Mouse (Mus musculus): Measurements from ENCODE around the gene Slc36a1.
A peak's percentile ranks its signal among the peaks of the same experiment; 100 is the strongest.

Slc36a1 gene

DNA sequence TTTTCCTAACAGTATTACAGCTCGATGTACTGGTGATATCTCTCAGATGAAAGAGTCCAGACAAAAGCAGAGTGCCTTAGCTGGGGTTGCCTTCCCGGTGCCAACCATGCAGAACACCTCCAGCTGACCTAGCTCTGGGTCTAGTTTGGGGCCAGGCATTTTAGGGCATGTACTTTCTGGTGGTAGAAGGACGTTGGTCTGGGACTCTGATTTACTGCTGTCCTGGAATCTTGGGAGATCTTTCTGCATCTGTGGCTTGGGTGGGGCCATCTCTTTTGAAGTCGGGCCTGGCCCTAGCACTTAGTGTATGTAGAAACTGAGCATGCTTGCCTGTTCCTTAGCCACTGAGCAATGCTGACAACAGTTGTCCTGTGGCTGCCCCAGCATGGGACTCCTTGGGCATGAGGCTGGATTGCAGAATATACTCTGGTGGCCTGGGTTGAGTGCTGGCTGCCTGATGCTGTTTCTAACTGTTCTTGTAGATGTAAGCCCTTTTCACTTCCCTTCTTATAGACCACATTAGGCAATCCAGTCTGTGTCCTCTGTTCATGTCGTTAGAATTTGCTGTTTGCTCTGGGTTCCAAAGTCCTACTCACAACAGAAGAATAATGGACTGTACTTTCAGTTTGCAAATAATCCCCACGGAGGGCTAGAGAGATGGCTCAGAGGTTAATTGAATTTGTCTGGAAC, 4.0 kb downstream of the Slc36a1 start:
- no peak for DNase-seq (ENCODE audit: extremely low read depth, insufficient read length, low spot score)

DNA sequence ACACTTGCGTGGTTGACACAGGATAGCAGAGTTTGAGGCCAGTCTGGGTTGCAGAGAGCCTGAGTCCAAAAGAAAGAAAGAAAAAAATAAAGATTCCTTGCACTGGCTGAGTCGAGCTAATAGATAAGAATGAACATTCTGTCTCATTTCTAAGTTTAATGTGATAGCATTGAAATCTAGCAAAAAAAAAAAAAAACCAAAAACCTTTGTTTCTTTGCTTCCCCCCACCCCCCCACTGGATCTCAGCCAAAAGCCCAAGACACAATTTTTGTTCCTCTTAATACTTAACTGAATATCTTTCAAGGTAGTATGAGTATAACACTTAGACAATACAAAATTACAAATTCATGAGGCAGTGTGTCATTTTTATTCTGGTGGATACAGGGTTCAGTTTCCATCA, 4.9 kb downstream of the Slc36a1 start:
- DNase-seq (ENCODE audit: extremely low read depth, insufficient read length, low spot score): no peak

DNA sequence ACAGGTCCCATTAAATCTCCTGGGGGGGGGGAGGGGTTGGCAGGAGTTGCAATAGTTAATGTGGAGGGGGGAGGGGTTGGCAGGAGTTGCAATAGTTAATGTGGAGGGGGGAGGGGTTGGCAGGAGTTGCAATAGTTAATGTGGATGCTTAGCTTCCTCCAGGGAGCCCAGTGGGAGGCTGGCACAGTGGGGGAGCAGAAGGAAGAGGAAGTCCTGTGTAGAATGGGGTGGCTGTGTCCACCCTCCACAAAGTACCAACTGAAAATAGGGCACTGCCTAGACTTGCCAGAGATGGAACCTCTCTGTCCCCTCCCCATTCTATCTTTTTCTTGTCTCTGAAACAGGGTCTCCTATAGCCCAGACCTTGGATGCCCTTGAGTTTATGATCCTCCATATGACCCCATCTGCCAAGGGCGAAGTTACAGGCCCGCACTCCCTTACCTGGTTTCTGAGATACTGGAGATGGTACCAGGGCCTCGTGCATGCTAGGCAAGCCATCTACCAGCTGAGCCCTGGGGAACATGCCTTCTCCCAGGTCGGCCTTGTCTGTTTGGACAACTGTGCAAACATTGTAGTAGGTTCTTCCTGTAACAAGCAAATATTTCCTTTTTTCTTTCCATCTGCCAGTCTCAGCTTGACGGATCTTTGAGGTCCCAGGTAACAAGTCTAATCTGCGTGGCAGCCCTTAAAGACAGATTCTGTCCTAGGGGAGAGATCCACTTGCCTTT, 5.6 kb downstream of the Slc36a1 start:
- no peak for DNase-seq (ENCODE audit: extremely low read depth, insufficient read length, low spot score)

DNA sequence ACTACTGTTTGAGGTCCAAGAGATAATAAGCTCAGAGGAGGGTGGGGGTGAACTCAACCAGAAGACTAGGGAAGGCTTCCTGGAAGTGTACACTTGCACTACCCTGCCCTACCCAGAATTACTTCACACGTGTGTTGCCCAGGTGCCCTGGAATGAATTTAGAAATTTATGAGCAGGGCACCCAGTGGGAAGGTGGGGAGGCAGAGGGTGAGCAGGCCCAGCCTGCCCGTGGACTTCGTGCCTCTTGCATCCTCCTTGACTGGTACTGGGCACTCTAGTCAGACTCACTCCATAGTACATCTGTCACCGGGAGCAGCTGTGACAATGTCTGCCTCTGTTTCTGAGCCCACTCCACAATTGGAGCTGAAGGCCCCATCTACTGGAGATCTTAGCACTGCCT, 9.4 kb downstream of the Slc36a1 start:
- no peak for DNase-seq (ENCODE audit: extremely low read depth, insufficient read length, low spot score)

DNA sequence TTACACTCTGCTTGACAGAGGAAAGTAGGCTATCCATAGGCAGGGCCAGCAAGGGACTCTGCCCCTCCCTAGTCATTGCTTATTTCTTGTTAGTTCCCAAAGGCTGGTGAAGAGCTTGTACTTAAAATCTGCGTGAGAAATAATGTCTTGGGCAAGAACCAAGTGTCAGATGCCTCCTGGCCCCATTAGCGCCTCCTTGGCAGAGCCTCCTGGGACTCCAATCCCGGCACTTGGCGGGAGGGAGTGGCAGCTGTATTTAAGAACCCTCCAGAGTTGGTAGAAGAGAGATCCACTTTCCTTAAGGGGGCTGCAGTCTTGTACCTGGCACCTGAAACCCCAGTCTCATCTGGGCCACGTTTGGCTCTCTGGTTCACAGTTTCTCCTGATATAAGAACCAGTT, 10.0 kb downstream of the Slc36a1 start:
- DNase-seq (ENCODE audit: extremely low read depth, insufficient read length, low spot score): no peak

DNA sequence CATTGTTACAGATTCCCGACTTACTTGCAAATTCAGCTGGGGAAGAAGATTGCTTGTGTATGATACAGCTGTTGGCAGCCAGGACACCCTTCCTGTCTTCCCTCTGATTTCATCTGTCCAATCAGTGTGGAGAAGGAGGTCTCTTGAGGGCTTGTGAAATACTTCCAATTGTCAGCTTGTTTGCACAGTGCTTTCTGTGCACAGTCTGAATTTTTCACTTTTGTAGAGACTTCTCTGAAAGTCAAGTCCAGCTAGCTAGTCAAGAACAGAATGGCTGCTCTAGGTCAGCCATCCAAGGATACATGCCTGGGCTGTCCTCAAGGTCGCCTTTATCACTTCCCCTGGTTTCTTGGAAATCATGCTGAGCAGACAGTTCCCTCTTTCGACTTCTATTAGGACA, 10.8 kb downstream of the Slc36a1 start:
- DNase-seq (ENCODE audit: extremely low read depth, insufficient read length, low spot score): no peak

DNA sequence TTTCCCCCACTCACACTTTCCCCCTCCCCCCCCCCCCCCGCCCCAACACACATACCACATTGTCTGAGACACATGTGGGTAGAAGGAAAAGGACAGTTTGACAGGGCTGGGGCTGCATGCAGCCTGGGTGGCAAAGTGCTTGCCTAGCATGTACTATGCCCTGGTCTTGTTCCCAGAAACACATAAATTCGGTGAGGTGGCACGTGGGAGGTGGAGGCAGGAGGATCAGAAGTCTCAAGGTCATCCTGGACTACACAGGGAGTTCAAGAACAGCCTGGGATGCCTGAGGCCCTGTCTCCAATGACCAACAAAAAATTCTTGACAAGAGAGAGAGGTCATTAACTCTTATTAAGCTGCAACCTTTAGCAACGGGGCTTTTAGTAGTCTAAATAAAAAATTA, 11.9 kb downstream of the Slc36a1 start:
- no peak for DNase-seq (ENCODE audit: extremely low read depth, insufficient read length, low spot score)

DNA sequence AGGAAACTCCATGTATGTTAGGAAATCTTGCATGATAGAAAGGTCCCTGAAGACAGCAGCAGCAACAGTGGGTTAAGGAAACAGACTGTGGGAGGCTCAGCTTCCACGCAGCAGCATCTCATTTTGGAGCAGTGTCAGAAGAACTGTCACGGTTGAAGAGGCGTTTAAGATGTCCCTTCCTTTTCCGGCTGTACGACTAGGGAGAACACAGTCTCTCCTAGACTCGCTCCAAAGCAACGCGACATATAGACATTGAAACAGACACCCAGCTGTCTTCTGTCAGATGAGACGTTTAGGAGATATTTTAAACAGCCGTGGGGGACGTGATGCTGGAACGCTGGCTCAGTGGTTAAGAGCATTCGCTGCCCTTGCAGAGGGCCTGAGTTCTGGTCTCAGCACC, 12.7 kb downstream of the Slc36a1 start:
- DNase-seq (ENCODE audit: extremely low read depth, insufficient read length, low spot score): no peak

DNA sequence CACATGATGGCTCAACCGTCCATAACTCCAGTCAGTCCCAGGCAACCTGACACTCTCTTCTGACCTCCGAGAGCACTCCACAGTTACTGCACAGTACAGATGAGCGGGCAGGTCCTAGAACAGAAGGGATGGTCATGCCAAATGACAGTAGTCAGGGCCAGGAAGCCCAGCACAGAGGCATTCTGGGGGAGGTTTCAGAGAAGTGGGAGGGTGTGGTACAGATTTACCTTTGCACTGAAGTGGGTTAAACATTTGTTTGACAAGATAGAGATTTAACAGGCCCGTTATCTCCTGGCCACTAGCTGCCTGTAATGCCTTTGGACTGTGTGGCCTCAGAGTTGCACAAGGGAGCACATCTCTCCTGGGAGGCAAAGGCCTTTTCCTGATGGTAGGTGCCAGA, 13.3 kb downstream of the Slc36a1 start:
- no peak for DNase-seq (ENCODE audit: extremely low read depth, insufficient read length, low spot score)

DNA sequence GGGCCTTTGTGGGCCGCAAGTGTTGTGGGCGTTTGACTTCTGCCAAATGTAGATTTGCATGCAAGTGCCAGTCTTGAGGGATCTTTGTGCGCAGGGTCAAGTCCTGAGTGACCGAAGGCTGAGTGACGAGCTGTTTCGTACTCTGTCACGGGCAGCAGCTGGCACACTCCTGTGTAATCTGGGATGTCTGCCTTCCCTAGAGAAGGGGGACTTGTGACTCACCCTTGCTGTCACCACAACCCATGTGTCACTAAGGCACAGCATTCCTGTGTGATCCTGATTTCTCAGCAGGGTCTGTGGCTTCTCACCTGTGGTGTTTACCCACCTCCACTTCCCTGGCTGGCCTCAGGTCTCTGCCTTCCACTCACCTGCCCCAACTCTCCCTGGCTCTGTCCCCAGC, 13.7 kb downstream of the Slc36a1 start:
- peak; percentile 70 for DNase-seq (ENCODE audit: extremely low read depth, insufficient read length, low spot score)

DNA sequence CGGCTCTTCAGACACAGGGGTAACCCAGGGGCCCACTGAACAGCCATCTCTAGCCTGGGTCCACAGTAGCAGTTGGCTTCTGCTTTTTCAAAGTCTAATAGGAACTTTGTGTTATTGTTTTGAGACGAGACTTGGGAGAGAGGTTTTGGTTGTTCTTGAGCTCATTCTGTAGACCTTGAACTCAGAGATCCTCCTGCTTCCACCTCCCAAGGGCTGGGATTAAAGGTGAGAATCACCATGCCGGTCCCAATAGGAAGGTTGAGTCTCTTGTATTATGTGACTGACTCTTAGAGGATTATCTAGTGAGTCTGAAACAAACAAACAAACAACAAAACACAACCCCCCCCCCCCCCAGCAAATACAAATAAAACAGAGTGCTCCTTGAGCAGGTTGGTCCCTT, 14.3 kb downstream of the Slc36a1 start:
- DNase-seq (ENCODE audit: extremely low read depth, insufficient read length, low spot score): no peak

DNA sequence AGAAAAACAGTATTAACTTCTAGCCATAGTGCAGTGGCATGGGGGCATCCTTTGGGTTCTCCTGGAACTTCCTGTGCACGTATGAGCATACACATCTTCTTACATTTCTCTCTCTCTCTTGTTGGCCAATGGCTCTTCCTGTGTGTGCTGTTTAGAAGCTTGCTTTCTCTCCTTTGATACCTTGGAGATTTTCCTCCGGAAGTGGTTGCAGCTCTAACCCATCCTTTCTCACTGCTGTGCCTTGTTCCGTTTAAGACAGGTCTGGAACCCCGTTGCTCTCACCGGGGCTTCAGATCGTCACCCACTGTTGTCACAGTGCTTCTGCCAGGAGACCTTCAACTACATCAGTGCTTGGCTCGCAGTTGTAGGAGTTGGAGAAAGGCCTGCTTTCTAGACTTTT, 17.2 kb downstream of the Slc36a1 start:
- no peak for DNase-seq (ENCODE audit: extremely low read depth, insufficient read length, low spot score)

DNA sequence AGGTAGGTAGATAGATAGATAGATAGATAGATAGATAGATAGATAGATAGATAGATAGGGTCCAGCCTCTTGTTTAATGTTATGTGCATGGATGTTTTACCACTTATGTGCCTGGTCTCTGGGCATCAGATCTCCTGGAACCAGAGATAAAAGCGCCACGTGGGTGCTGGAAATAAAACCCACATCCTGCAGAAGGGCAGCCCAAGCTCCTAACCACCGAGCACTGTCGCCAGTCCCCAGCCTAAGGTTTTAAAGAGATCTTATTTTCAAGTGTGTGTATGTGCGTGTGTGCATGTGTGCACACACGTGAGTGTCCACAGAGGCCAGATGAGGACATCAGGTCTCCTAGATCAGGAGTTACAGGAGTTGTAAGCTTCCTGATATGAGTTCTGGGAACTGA, 26.9 kb downstream of the Slc36a1 start:
- DNase-seq (ENCODE audit: extremely low read depth, insufficient read length, low spot score): no peak

DNA sequence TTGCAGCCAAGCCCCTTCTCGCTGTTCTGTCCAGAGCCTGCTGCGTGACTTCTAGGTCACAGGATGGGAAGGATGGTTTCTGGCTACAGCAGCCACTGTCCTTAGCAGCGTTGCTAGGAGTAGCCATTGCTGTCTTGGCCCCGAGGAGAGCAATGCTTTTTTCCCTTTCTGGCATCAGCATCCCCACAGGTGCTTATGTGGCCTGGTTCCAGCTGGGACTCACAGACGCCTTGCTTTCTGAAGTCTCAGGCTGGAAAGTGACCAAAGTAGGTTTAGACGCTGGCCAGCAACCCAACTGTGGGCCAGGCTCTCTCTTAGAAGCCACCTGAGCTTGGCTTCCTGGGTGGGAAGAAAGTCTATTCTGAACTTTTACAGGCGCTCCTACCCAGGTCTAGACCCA, 30.1 kb downstream of the Slc36a1 start:
- DNase-seq (ENCODE audit: extremely low read depth, insufficient read length, low spot score): no peak

DNA sequence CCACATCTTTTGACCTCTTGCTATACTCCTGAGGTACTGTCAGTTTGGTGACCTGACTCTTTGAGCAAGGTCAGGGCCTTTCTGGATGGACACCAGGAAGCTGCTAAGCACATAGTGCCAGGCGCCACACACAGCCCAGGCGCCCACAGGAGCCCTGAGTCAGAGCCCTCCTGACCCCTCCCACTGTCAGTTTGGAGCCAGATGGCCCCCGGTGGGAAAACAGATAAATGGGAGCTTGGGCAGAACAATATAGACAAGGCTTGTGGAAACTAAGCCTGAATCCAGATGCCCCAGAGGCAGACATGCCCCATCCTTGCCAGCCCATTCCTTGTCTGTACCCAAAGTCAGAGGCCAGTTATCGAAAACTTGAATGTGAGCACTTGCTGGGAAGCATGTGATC, 30.6 kb downstream of the Slc36a1 start:
- DNase-seq (ENCODE audit: extremely low read depth, insufficient read length, low spot score): no peak

DNA sequence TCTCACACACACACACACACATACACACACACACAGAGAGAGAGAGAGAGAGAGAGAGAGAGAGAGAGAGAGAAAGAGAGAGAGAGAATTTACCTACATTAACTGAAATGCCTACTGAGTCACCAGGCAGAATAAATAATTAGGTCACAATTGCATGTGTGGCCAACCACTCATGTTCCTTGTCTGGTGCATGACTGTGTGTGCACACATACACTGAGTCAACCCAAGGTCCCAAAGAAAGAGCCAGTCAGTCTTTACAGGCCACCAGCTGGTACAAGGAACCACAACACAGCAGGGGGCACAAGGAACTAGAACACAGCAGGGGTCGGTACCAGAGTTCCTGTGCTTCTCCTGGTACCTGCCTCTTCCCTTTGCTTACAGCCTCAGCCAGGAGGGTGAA, 32.7 kb downstream of the Slc36a1 start:
- no peak for DNase-seq (ENCODE audit: extremely low read depth, insufficient read length, low spot score)

DNA sequence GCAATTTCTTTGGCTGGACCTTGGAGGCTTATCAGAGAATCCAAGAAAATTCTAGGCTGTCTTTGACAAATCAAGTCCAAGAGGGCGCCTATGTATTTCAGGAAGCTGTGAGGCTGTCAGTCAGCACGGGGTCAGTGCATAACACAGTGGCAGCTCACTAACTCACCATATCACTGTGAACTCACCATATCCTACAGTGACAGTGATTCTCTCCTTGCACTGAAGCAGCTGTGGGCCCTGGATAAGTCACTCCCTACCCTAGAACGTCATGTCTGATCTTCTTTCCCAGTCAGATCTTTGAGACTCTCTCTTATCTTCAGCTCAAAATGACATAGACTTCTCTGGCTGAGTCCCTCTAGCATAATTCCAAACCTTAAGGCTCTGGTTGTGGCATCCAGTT, 35.3 kb downstream of the Slc36a1 start:
- DNase-seq (ENCODE audit: extremely low read depth, insufficient read length, low spot score): no peak

DNA sequence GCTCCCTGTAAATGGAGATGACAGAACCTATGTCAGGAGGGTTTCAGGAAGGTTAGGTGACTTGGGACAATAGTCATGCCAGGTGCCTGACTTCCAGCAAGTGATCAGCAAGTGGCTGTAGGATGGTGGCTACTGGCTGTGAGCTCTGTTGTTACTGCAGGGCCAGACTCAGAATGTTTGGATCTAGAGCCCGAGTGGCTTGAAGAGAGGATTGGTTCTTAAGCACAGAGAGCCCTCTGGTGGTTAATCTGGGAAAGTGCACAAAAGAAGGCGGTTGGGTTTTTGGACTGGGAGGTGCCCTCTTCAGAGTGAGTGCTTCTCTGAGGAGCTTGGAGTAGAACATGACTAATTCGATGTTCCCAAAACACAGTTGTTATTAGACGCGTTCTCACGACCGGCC, 36.4 kb downstream of the Slc36a1 start:
- DNase-seq (ENCODE audit: extremely low read depth, insufficient read length, low spot score): peak; percentile 62

DNA sequence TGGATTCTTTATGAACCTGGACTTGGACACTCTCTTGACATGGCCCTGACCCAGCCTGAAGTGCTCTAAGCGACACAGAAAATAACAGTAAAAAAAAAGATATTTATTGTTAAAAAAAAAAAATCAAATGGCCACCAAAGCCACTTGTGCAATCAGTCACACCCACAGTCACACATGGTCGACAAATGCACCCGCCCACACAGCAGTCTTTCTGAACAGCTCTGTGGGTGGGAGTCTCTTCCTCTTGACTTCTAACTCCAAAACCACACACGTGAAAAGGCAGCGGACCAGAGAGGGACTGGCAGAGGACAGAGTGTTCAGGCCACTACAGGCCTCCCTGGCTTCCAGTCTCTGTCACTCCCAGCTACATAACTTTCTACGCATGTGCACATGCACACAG, 46.4 kb downstream of the Slc36a1 start:
- DNase-seq (ENCODE audit: extremely low read depth, insufficient read length, low spot score): no peak

DNA sequence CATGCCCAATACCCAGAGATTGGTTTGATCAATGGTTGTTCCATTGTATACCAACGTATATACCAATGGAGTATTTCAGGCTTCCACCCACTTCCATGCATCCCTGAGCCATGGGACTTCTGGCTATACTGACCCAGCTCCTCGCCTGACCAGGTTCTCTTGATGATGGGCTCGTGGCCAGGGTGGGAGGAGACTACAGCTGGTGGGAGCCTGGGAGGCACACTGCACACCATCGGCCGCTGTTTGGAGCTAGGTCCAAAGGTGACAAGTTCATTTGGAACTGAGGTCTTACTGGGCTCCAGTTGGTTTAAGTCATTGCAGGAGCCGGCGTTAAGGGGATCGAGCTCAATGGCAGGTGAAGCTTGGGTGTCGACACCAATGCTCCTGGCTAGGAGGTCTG, 49.2 kb downstream of the Slc36a1 start:
- no peak for DNase-seq (ENCODE audit: extremely low read depth, insufficient read length, low spot score)

DNA sequence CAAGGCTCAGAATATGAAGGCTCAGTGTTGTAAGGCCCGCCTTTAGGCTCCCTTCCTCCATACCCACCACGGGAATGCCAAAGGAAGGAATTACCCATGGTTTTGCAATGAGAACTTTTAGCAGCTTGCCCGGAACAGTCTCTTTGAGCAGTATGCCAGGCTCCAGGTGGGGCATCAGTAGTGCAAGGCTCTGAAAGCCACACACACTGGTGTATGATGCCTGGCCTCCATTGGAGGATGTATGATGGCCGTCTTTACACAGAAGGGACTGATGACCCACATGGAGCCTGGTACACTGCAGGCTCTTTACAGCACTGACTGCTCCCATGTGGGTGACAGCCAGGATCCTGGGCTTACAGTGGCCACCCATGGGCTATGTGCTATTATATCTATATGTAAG, 57.0 kb downstream of the Slc36a1 start:
- no peak for DNase-seq (ENCODE audit: extremely low read depth, insufficient read length, low spot score)

DNA sequence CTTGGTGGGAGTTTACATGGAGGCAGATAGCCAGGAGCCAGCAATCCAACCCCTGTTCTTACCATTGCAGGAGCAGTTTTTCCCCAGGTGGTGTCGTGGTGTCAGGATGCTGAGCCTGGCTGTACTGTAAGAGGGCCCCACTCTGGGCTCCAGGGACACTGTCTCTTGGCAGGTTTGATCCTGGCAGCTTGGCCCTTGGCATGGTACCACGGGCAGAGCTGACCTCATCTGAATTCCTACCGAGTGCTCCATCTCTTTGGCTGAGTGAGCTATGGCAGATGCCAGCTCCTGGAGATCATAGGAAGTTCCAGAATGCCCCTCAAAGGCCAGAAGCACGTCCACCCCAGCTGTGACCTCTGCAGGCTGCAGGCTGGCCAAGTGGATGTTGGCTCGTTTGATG, 57.9 kb downstream of the Slc36a1 start:
- DNase-seq (ENCODE audit: extremely low read depth, insufficient read length, low spot score): peak; percentile 45

DNA sequence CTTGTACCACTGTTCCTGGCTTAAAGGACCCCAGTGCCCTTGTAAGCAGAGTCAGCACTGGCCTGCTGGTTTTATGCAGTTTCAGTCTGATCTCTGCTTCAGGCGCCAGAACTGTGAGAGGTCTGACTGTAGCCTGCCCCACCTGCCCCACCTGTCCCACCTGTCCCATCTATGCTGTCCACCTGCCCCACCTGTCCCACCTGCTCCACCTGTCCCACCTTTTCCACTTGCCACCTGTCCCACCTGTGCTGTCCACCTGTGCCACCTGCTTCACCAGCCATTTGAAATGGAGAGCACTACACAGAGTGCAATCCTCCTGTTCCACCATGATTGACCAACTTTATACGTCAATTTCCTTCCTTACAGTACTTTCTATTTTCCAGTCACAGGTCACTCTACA, 60.2 kb downstream of the Slc36a1 start:
- no peak for DNase-seq (ENCODE audit: extremely low read depth, insufficient read length, low spot score)
